Comparison of ENCODE assay signal across 8 mouse cellular contexts in genomic region chr9:50616161-50616560, GRCm38 (mm10). TPM values are rescaled to one million over a fixed set of nuclear protein-coding genes. Genes with fewer than 3 reads are reported as not detected.
DNase-seq lines count a peak whose midpoint lies in the region; ATAC-seq and TF ChIP-seq lines count a peak whose summit lies in the region.

No protein-coding gene starts in this region.

- H3K4me2 ChIP-seq in lung, postnatal 0 days (replicated peaks; ENCODE audit: low read depth, low read length), result peak overlapping the region; percentile 79
- peak overlapping the region; percentile 77 for H3K4me2 ChIP-seq in forebrain, embryonic 11.5 days (ENCODE audit: low read depth, low read length, severe bottlenecking)
- H3K4me2 ChIP-seq in limb, embryonic 12.5 days, result peak overlapping the region; percentile 80

- H3K4me1 ChIP-seq in lung, postnatal 0 days (ENCODE audit: insufficient read depth, low read depth, low read length), result no peaks in the 10 kb centered on the region
- no peaks in the 10 kb centered on the region; the same call in 1 of the 2 replicates for H3K4me1 ChIP-seq in forebrain, embryonic 11.5 days (replicated peaks; ENCODE audit: control insufficient read depth, insufficient read depth, low read length)
- H3K4me1 ChIP-seq in limb, embryonic 12.5 days (replicated peaks), result peaks cover 12% of the 10 kb centered on the region
- no peaks in the 10 kb centered on the region for H3K4me1 ChIP-seq in small intestine, adult 2 months (ENCODE audit: control insufficient read depth, insufficient read depth, insufficient read length, low read length)

- WGBS in lung, postnatal 0 days, result 31% methylated on average over 11 of the region's 11 CpGs
- WGBS in forebrain, embryonic 11.5 days, result 43% methylated on average over 11 of the region's 11 CpGs
- WGBS in limb, embryonic 12.5 days, result 32% methylated on average over 11 of the region's 11 CpGs
- WGBS in small intestine, adult 2 months, result 21% methylated on average over 11 of the region's 11 CpGs

- ATAC-seq in lung, postnatal 0 days, result no peak
- no peak for ATAC-seq in forebrain, embryonic 11.5 days (replicated peaks; ENCODE audit: low FRiP score)
- no peak for ATAC-seq in limb, embryonic 12.5 days (ENCODE audit: insufficient number of reproducible peaks, insufficient read depth, low FRiP score, low TSS enrichment, low read depth)

- peak overlapping the region; percentile 90 for H3K9ac ChIP-seq in lung, postnatal 0 days (replicated peaks; ENCODE audit: low read depth)
- H3K9ac ChIP-seq in forebrain, embryonic 11.5 days (ENCODE audit: low read length), result peak overlapping the region; percentile 95
- H3K9ac ChIP-seq in limb, embryonic 12.5 days (replicated peaks), result peak overlapping the region; percentile 95

- no peak for TF ChIP-seq EP300 in lung, postnatal 0 days (IDR thresholded peaks at IDR 0.05)

- peak overlapping the region; percentile 87 for H3K4me3 ChIP-seq in lung, postnatal 0 days (ENCODE audit: low read depth, low read length)
- peak overlapping the region; percentile 97 for H3K4me3 ChIP-seq in forebrain, embryonic 11.5 days (ENCODE audit: low read depth, low read length)
- peak overlapping the region; percentile 100 for H3K4me3 ChIP-seq in limb, embryonic 12.5 days (replicated peaks)
- H3K4me3 ChIP-seq in small intestine, adult 2 months (ENCODE audit: low read depth, low read length), result peak overlapping the region; percentile 83

- TF ChIP-seq POLR2A in small intestine, adult 2 months (IDR thresholded peaks at IDR 0.05; ENCODE audit: low read depth, low read length), result no peak

- no peaks in the 10 kb centered on the region for H3K27me3 ChIP-seq in lung, postnatal 0 days (replicated peaks; ENCODE audit: insufficient read depth, low read length)
- H3K27me3 ChIP-seq in forebrain, embryonic 11.5 days (ENCODE audit: control insufficient read depth, insufficient read depth, low read length), result no peaks in the 10 kb centered on the region
- H3K27me3 ChIP-seq in limb, embryonic 12.5 days, result no peaks in the 10 kb centered on the region
- no peaks in the 10 kb centered on the region for H3K27me3 ChIP-seq in small intestine, adult 2 months (ENCODE audit: control insufficient read depth, insufficient read depth, low read length)

- peaks cover 8% of the 10 kb centered on the region for H3K36me3 ChIP-seq in lung, postnatal 0 days (ENCODE audit: insufficient read depth, low read length)
- H3K36me3 ChIP-seq in forebrain, embryonic 11.5 days (ENCODE audit: control insufficient read depth, insufficient read depth, low read length), result peaks cover 7% of the 10 kb centered on the region; the same call in 1 of the 2 replicates
- peaks cover 41% of the 10 kb centered on the region for H3K36me3 ChIP-seq in limb, embryonic 12.5 days
- H3K36me3 ChIP-seq in small intestine, adult 2 months (ENCODE audit: control insufficient read depth, insufficient read depth, low read length), result peaks cover 23% of the 10 kb centered on the region

- no peak for DNase-seq in lung, postnatal 0 days (ENCODE audit: low spot score)
- DNase-seq in lung, postnatal 25 days (ENCODE audit: low spot score), result no peak
- no peak for DNase-seq in forebrain, embryonic 11.5 days (ENCODE audit: low spot score)
- no peak for DNase-seq in right cerebral cortex, postnatal 36 days (ENCODE audit: low spot score in 2 of 2)
- no peak for DNase-seq in gastrocnemius, postnatal 4 days (ENCODE audit: low spot score in 2 of 2)
- DNase-seq in cerebellum, postnatal 10 days, result no peak

- peak overlapping the region; percentile 97 for H3K27ac ChIP-seq in lung, postnatal 0 days (ENCODE audit: low read length)
- H3K27ac ChIP-seq in forebrain, embryonic 11.5 days (ENCODE audit: low read depth, low read length), result 0 out of 2 replicates have a peak overlapping the region, but pooled peaks have one; percentile 85
- no peak overlapping the region; the same call in 1 of the 2 replicates for H3K27ac ChIP-seq in limb, embryonic 12.5 days
- peak overlapping the region; percentile 90; the same call in 1 of the 2 replicates for H3K27ac ChIP-seq in small intestine, adult 2 months (ENCODE audit: insufficient read depth, low read depth, low read length)

- TF ChIP-seq CTCF in lung, postnatal 0 days (IDR thresholded peaks at IDR 0.05), result no peak
- TF ChIP-seq CTCF in small intestine, adult 2 months (IDR thresholded peaks at IDR 0.05; ENCODE audit: extremely low read depth, insufficient read length, insufficient replicate concordance, low read depth, low read length), result no peak

- no peaks in the 10 kb centered on the region for H3K9me3 ChIP-seq in lung, postnatal 0 days (ENCODE audit: low read length)
- H3K9me3 ChIP-seq in forebrain, embryonic 11.5 days (ENCODE audit: control insufficient read depth, low read length), result no peaks in the 10 kb centered on the region
- H3K9me3 ChIP-seq in limb, embryonic 12.5 days, result no peaks in the 10 kb centered on the region

RNA-seq across cellular contexts. Expression of gene Pih1d2, which starts 1.0 kb away (rescaled TPM):
- polyA plus RNA-seq in lung, postnatal 0 days (2015; fragmentation: Nextera tagmentation; extraction: Ambion mirVana), result 14.5 and 16.6 TPM in 2 replicates
- polyA plus RNA-seq in forebrain, embryonic 11.5 days (2014; fragmentation: Nextera tagmentation; extraction: Ambion mirVana), result 7.2 and 8.6 TPM in 2 replicates
- 4.0 and 4.6 TPM in 2 replicates for polyA plus RNA-seq in limb, embryonic 12.5 days (2016; fragmentation: Nextera tagmentation; extraction: Ambion mirVana)
- 0.28 TPM in 2 replicates for polyA plus RNA-seq in small intestine, adult 2 months (2012; rRNA removed)
- total RNA-seq in gastrocnemius, postnatal 4 days (2021), result under 1 TPM; 0.66 to 0.73 TPM

RNA-seq across cellular contexts. Expression of gene Nkapd1, which starts 1.1 kb away (rescaled TPM):
- 25.2 and 26.5 TPM in 2 replicates for polyA plus RNA-seq in lung, postnatal 0 days (2015; fragmentation: Nextera tagmentation; extraction: Ambion mirVana)
- 23.3 and 24.3 TPM in 2 replicates for polyA plus RNA-seq in forebrain, embryonic 11.5 days (2014; fragmentation: Nextera tagmentation; extraction: Ambion mirVana)
- 28.6 and 32.0 TPM in 2 replicates for polyA plus RNA-seq in limb, embryonic 12.5 days (2016; fragmentation: Nextera tagmentation; extraction: Ambion mirVana)
- polyA plus RNA-seq in small intestine, adult 2 months (2012; rRNA removed), result 1.2 and 1.6 TPM in 2 replicates
- total RNA-seq in gastrocnemius, postnatal 4 days (2021), result 10 to 100 TPM; 21.5 to 23.3 TPM

RNA-seq across cellular contexts. Expression of gene Timm8b, which starts 12.5 kb away (rescaled TPM):
- 185 and 189 TPM in 2 replicates for polyA plus RNA-seq in lung, postnatal 0 days (2015; fragmentation: Nextera tagmentation; extraction: Ambion mirVana)
- 318 and 323 TPM in 2 replicates for polyA plus RNA-seq in forebrain, embryonic 11.5 days (2014; fragmentation: Nextera tagmentation; extraction: Ambion mirVana)
- 323 and 341 TPM in 2 replicates for polyA plus RNA-seq in limb, embryonic 12.5 days (2016; fragmentation: Nextera tagmentation; extraction: Ambion mirVana)
- polyA plus RNA-seq in small intestine, adult 2 months (2012; rRNA removed), result 93.7 and 98.1 TPM in 2 replicates
- total RNA-seq in gastrocnemius, postnatal 4 days (2021), result 100 to 1,000 TPM; 110 to 123 TPM

RNA-seq across cellular contexts. Expression of gene Sdhd, which starts 12.5 kb away (rescaled TPM):
- 235 and 252 TPM in 2 replicates for polyA plus RNA-seq in lung, postnatal 0 days (2015; fragmentation: Nextera tagmentation; extraction: Ambion mirVana)
- 257 and 262 TPM in 2 replicates for polyA plus RNA-seq in forebrain, embryonic 11.5 days (2014; fragmentation: Nextera tagmentation; extraction: Ambion mirVana)
- polyA plus RNA-seq in limb, embryonic 12.5 days (2016; fragmentation: Nextera tagmentation; extraction: Ambion mirVana), result 259 and 268 TPM in 2 replicates
- polyA plus RNA-seq in small intestine, adult 2 months (2012; rRNA removed), result 307 and 325 TPM in 2 replicates
- 100 to 1,000 TPM; 300 to 319 TPM for total RNA-seq in gastrocnemius, postnatal 4 days (2021)

RNA-seq across cellular contexts. Expression of gene Dlat, which starts 43.4 kb away (rescaled TPM):
- polyA plus RNA-seq in lung, postnatal 0 days (2015; fragmentation: Nextera tagmentation; extraction: Ambion mirVana), result 27.2 and 30.0 TPM in 2 replicates
- 53.2 and 57.7 TPM in 2 replicates for polyA plus RNA-seq in forebrain, embryonic 11.5 days (2014; fragmentation: Nextera tagmentation; extraction: Ambion mirVana)
- 49.5 and 49.8 TPM in 2 replicates for polyA plus RNA-seq in limb, embryonic 12.5 days (2016; fragmentation: Nextera tagmentation; extraction: Ambion mirVana)
- 5.3 and 10.2 TPM in 2 replicates for polyA plus RNA-seq in small intestine, adult 2 months (2012; rRNA removed)
- 100 to 1,000 TPM; 148 to 161 TPM for total RNA-seq in gastrocnemius, postnatal 4 days (2021)
